Mouse (Mus musculus): ENCODE data around the gene Ccnl1.

- TF ChIP-seq CTCF (IDR thresholded peaks at IDR 0.05; ENCODE audit: low read depth, low read length) = no peak
- no peak for TF ChIP-seq POLR2A (IDR thresholded peaks at IDR 0.05; ENCODE audit: insufficient read depth, low read length)
These were observed 27.4 kb downstream of the Ccnl1 start for GRCm38 (mm10) chr3:65930636-65931035.
